Mouse (Mus musculus) gastrocnemius, adult 2 months (tissue): Measurements from ENCODE around the gene Aldh5a1. TPM values are rescaled to one million over a fixed set of nuclear protein-coding genes. Genes with fewer than 3 reads are reported as not detected.
A peak's percentile ranks its signal among the peaks of the same experiment; 100 is the strongest.
"Not testable (repeated sequence)": the region's sequence is repeated elsewhere in the genome, so short reads cannot be mapped to it uniquely, and the experiment has no call there.

Source experiments
- DNase-seq: peaks from one replicate; pipeline ENCODE4 v3.0.0; 2022
- H3K27ac ChIP-seq: fragments of 200-600 bp; 2 replicates; pipeline ENCODE4 v1.8.1; 2022; ENCODE audit warnings: mild to moderate bottlenecking
- H3K4me3 ChIP-seq: fragments of 200-600 bp; 2 replicates; pipeline ENCODE4 v1.8.1; 2022; ENCODE audit warnings: mild to moderate bottlenecking, moderate library complexity
- CTCF ChIP-seq: fragments of 200-600 bp; IDR thresholded peaks from 2 replicates; pipeline ENCODE4 v1.8.1; 2022; ENCODE audit warnings: antibody characterized with exemption, mild to moderate bottlenecking, moderate library complexity
- intact Hi-C: fragments of 180-260 bp; cut with DNase I; formaldehyde crosslinking; loops from one replicate; pipeline ENCODE4 v1.15.1; 2025
- long read RNA-seq, 2 experiments: library from polyadenylated mRNA; stranded (forward); transcript quantifications; one replicate each; pipeline ENCODE4 v2.0.0; 2021
- total RNA-seq, 2 experiments: library from RNA; stranded (reverse); gene quantifications; 2 replicates each; pipeline ENCODE4 v1.2.3; 2021

Gene Aldh5a1
- total RNA-seq = 1 to 10 TPM; 7.2 to 8.9 TPM
- long read RNA-seq, experiment 1, full-length matches to known transcripts = 7 of 10 reads
- long read RNA-seq, experiment 1, partial matches to known transcripts = 0 of 10 reads
- long read RNA-seq, experiment 1, other reads (novel, unspliced or antisense) = 3 of 10 reads
- long read RNA-seq, experiment 2, full-length matches to known transcripts = 17 of 25 reads
- long read RNA-seq, experiment 2, partial matches to known transcripts = 0 of 25 reads
- long read RNA-seq, experiment 2, other reads (novel, unspliced or antisense) = 8 of 25 reads

GRCm38 (mm10) chr13:24937108-24937838, at the start of gene Aldh5a1:
TSS of gene Aldh5a1 (minus strand) at chr13:24937661.
- intact Hi-C loops = no loop called here
- peak; percentile 66 for TF ChIP-seq CTCF
- DNase-seq = peak; percentile 84
- H3K4me3 ChIP-seq = peak within 1 kb of the TSS; percentile 97
- peak within 1 kb of the TSS; percentile 88 for H3K27ac ChIP-seq

- Histone ChIP-seq H3K27ac (no peak overlapping the region), H3K4me3 (no peak overlapping the region)
- no peak for DNase-seq
- intact Hi-C loops = no loop called here
- TF ChIP-seq CTCF = no peak
Observed at GRCm38 (mm10) chr13:24985435-24985834, 48.0 kb upstream of the Aldh5a1 start.

GRCm38 (mm10) chr13:24981031-24981430, 43.6 kb upstream of the Aldh5a1 start:
- no peak overlapping the region for H3K27ac ChIP-seq
- no peak for TF ChIP-seq CTCF
- intact Hi-C loops = no loop called here
- DNase-seq = no peak
- H3K4me3 ChIP-seq = no peak overlapping the region

GRCm38 (mm10) chr13:24977820-24978342, 40.4 kb upstream of the Aldh5a1 start:
- Histone ChIP-seq H3K4me3 (no peak overlapping the region), H3K27ac (no peak overlapping the region)
- DNase-seq = no peak
- no peak for TF ChIP-seq CTCF
- intact Hi-C loops = no loop called here

GRCm38 (mm10) chr13:24976384-24976783, 38.9 kb upstream of the Aldh5a1 start:
- intact Hi-C loops = no loop called here
- DNase-seq = no peak
- H3K4me3 ChIP-seq = no peak overlapping the region
- TF ChIP-seq CTCF = no peak
- H3K27ac ChIP-seq = no peak overlapping the region

- intact Hi-C loops, H3K4me3 ChIP-seq, DNase-seq: not testable (repeated sequence)
Observed at GRCm38 (mm10) chr13:24971776-24972175, 34.3 kb upstream of the Aldh5a1 start.

GRCm38 (mm10) chr13:24965846-24966201, 28.4 kb upstream of the Aldh5a1 start:
- peak overlapping the region; percentile 63 for H3K4me3 ChIP-seq
- TF ChIP-seq CTCF = no peak
- intact Hi-C loops = no loop called here
- no peak overlapping the region for H3K27ac ChIP-seq
- no peak for DNase-seq

More at GRCm38 (mm10) chr13:24971776-24972175, 34.3 kb upstream of the Aldh5a1 start:
- H3K27ac ChIP-seq = not testable (repeated sequence)

- H3K27ac ChIP-seq = no peak overlapping the region
- no peak for DNase-seq
- intact Hi-C loops = no loop called here
- H3K4me3 ChIP-seq = peak overlapping the region; percentile 63
- TF ChIP-seq CTCF = no peak
Observed at GRCm38 (mm10) chr13:24965130-24965845, 27.8 kb upstream of the Aldh5a1 start.

- Histone ChIP-seq H3K27ac (no peak overlapping the region), H3K4me3 (no peak overlapping the region)
- intact Hi-C loops = no loop called here
- no peak for DNase-seq
- no peak for TF ChIP-seq CTCF
Observed at GRCm38 (mm10) chr13:24962119-24962518, 24.7 kb upstream of the Aldh5a1 start.

- DNase-seq = no peak
- intact Hi-C loops = no loop called here
- no peak overlapping the region for H3K27ac ChIP-seq
- no peak overlapping the region for H3K4me3 ChIP-seq
- TF ChIP-seq CTCF = no peak
Observed at GRCm38 (mm10) chr13:24960084-24960483, 22.6 kb upstream of the Aldh5a1 start.

GRCm38 (mm10) chr13:24958671-24959070, 21.2 kb upstream of the Aldh5a1 start:
- TF ChIP-seq CTCF = no peak
- no peak for DNase-seq
- no peak overlapping the region for H3K4me3 ChIP-seq
- intact Hi-C loops = no loop called here
- no peak overlapping the region for H3K27ac ChIP-seq

GRCm38 (mm10) chr13:24955500-24955899, 18.0 kb upstream of the Aldh5a1 start:
- no peak for TF ChIP-seq CTCF
- intact Hi-C loops = no loop called here
- no peak for DNase-seq

GRCm38 (mm10) chr13:24955091-24955490, 17.6 kb upstream of the Aldh5a1 start:
- no peak overlapping the region for H3K4me3 ChIP-seq
- no peak overlapping the region for H3K27ac ChIP-seq
- intact Hi-C loops = no loop called here
- no peak for TF ChIP-seq CTCF
- DNase-seq = no peak

More at GRCm38 (mm10) chr13:24955500-24955899, 18.0 kb upstream of the Aldh5a1 start:
- no peak overlapping the region for H3K4me3 ChIP-seq
- no peak overlapping the region for H3K27ac ChIP-seq
